Mouse (Mus musculus) Patski (cell line): ENCODE measurements around the gene Gchfr. TPM values are rescaled to one million over a fixed set of nuclear protein-coding genes. Genes with fewer than 3 reads are reported as not detected.

Experiments
- ATAC-seq: fragments of 100-300 bp; one replicate; pipeline ENCODE4 v1.8.0; 2021
- CTCF ChIA-PET: fragments of 350-600 bp; sonication (Branson Sonifier 250); formaldehyde crosslinking; loops from one replicate; lab custom pipeline; 2022; ENCODE audit warnings: inconsistent platforms; lab: Charles Lee
- POLR2A ChIA-PET: fragments of 350-600 bp; sonication (Branson Sonifier 250); formaldehyde crosslinking; loops from one replicate; lab custom pipeline; 2022; ENCODE audit warnings: antibody characterized with exemption, inconsistent platforms; lab: Charles Lee
- DNase-seq: peaks from one replicate; pipeline ENCODE4 v3.0.0-alpha.2; 2011; ENCODE audit warnings: low read depth, low spot score
- H3K27me3 ChIP-seq: fragments of 371-371 bp; one replicate; pipeline ENCODE4 v1.5.1; 2021
- CTCF ChIP-seq: fragments of 100-300 bp; IDR thresholded peaks from one replicate; pipeline ENCODE4 v1.5.1; 2021
- in situ Hi-C: fragments of 300-500 bp; cut with MboI; formaldehyde crosslinking; loops from 3 replicates; pipeline ENCODE4 v1.11.1; 2018; ENCODE audit warnings: low pct_unique_long_range_greater_than_20kb, mixed read lengths
- polyA plus RNA-seq: library from polyadenylated mRNA; unstranded; gene quantifications from one replicate; pipeline ENCODE4 v1.2.3, GENCODE M21; 2021

Gchfr gene
- polyA plus RNA-seq, 1 experiment from 2014 or later: 27.5 TPM

GRCm38 (mm10) chr2:119172446-119172845 lies 4.9 kb downstream of the Gchfr start:
- ATAC-seq: no peak
- DNase-seq: no peak
- ChIA-PET CTCF (interaction anchor here (0.9 to 2.0 kb wide), 3 partner anchors 9 to 17 kb away, joined by 3 to 7 read pairs (median 3); no protein-coding TSS in a partner anchor), POLR2A (interaction anchor here (0.9 kb wide), 1 partner anchor 15 kb away, joined by 3 read pairs; the partner anchor contains the start of gene Rmdn3)
- no peak for TF ChIP-seq CTCF
- H3K27me3 ChIP-seq: no peaks in the 10 kb centered on the region
- in situ Hi-C loops: no loop called here

- DNase-seq (no peak), ATAC-seq (no peak)
- no peaks in the 10 kb centered on the region for H3K27me3 ChIP-seq
- in situ Hi-C loops: no loop called here
- no peak for TF ChIP-seq CTCF
- ChIA-PET POLR2A (interaction anchor here (0.9 kb wide), 1 partner anchor 16 kb away, joined by 3 read pairs; the partner anchor contains the start of gene Rmdn3), CTCF (interaction anchor here (0.9 to 7.0 kb wide), 4 partner anchors 8 to 16 kb away, joined by 3 to 41 read pairs (median 5); no protein-coding TSS in a partner anchor)
Observed at GRCm38 (mm10) chr2:119172862-119173576, 5.4 kb downstream of the Gchfr start.

GRCm38 (mm10) chr2:119173991-119174651 lies 6.5 kb downstream of the Gchfr start, which contains the start of gene Gm14137:
Gene Gm14137, plus strand, starts transcription at chr2:119174509.
- ChIA-PET CTCF (interaction anchor here (0.9 to 7.0 kb wide), 4 partner anchors 8 to 22 kb away, joined by 3 to 41 read pairs (median 4); no protein-coding TSS in a partner anchor), POLR2A (interaction anchor here (1.4 kb wide), 1 partner anchor 10 kb away, joined by 3 read pairs; no protein-coding TSS in a partner anchor)
- DNase-seq (peak; percentile 86), ATAC-seq (peak; percentile 78)
- in situ Hi-C loops: no loop called here
- H3K27me3 ChIP-seq: no peaks in the 10 kb centered on the region
- TF ChIP-seq CTCF: no peak

GRCm38 (mm10) chr2:119174866-119175265 lies 7.3 kb downstream of the Gchfr start:
- CTCF ChIA-PET: interaction anchor here (0.9 to 7.0 kb wide), 4 partner anchors 9 to 21 kb away, joined by 3 to 41 read pairs (median 4); no protein-coding TSS in a partner anchor
- in situ Hi-C loops: no loop called here

GRCm38 (mm10) chr2:119175614-119176013 lies 8.0 kb downstream of the Gchfr start:
- in situ Hi-C loops: no loop called here
- POLR2A ChIA-PET: no interaction called here
- TF ChIP-seq CTCF: no peak
- CTCF ChIA-PET: interaction anchor here (7.0 kb wide), 1 partner anchor 13 kb away, joined by 41 read pairs; no protein-coding TSS in a partner anchor
- DNase-seq: no peak
- no peaks in the 10 kb centered on the region for H3K27me3 ChIP-seq
- ATAC-seq: no peak

More at GRCm38 (mm10) chr2:119174866-119175265, 7.3 kb downstream of the Gchfr start:
- DNase-seq (no peak), ATAC-seq (peak; percentile 16)
- POLR2A ChIA-PET: interaction anchor here (1.4 kb wide), 1 partner anchor 11 kb away, joined by 3 read pairs; no protein-coding TSS in a partner anchor
- TF ChIP-seq CTCF: no peak
- no peaks in the 10 kb centered on the region for H3K27me3 ChIP-seq

- CTCF ChIA-PET: interaction anchor here (1.2 to 7.0 kb wide), 4 partner anchors 10 to 28 kb away, joined by 3 to 41 read pairs (median 3); no protein-coding TSS in a partner anchor
- no peak for DNase-seq
Observed at GRCm38 (mm10) chr2:119176761-119177160, 9.2 kb downstream of the Gchfr start.

GRCm38 (mm10) chr2:119177384-119177939 lies 9.9 kb downstream of the Gchfr start:
- ChIA-PET POLR2A (interaction anchor here (0.8 to 1.1 kb wide), 2 partner anchors 7 to 20 kb away, joined by 3 read pairs; no protein-coding TSS in a partner anchor), CTCF (interaction anchor here (1.2 to 7.0 kb wide), 4 partner anchors 11 to 27 kb away, joined by 3 to 41 read pairs (median 3); no protein-coding TSS in a partner anchor)
- no peaks in the 10 kb centered on the region for H3K27me3 ChIP-seq
- in situ Hi-C loops: no loop called here
- ATAC-seq (no peak), DNase-seq (no peak)
- TF ChIP-seq CTCF: no peak

More at GRCm38 (mm10) chr2:119176761-119177160, 9.2 kb downstream of the Gchfr start:
- POLR2A ChIA-PET: interaction anchor here (0.6 to 1.1 kb wide), 3 partner anchors 8 to 20 kb away, joined by 3 read pairs; no protein-coding TSS in a partner anchor
- in situ Hi-C loops: no loop called here
- ATAC-seq: no peak
- no peaks in the 10 kb centered on the region for H3K27me3 ChIP-seq
- TF ChIP-seq CTCF: no peak

GRCm38 (mm10) chr2:119182914-119183313 lies 15.3 kb downstream of the Gchfr start:
- CTCF ChIA-PET: no interaction called here

GRCm38 (mm10) chr2:119189029-119189710 lies 21.6 kb downstream of the Gchfr start:
- in situ Hi-C loops: loop anchor here (5.0 kb wide), 2 partner anchors 37 to 87 kb away; no protein-coding TSS in a partner anchor
- POLR2A ChIA-PET: interaction anchor here (0.6 kb wide), 1 partner anchor 521 kb away, joined by 4 read pairs; no protein-coding TSS in a partner anchor
- DNase-seq (no peak), ATAC-seq (peak; percentile 21)
- TF ChIP-seq CTCF: peak; percentile 85
- CTCF ChIA-PET: interaction anchor here (0.8 to 3.5 kb wide), 29 partner anchors 12 to 211 kb away, joined by 3 to 41 read pairs (median 5); partner anchors contain the start of gene Gm14137
- H3K27me3 ChIP-seq: no peaks in the 10 kb centered on the region

More at GRCm38 (mm10) chr2:119182914-119183313, 15.3 kb downstream of the Gchfr start:
- POLR2A ChIA-PET: interaction anchor here (0.6 kb wide), 1 partner anchor 73 kb away, joined by 5 read pairs; no protein-coding TSS in a partner anchor
- ATAC-seq (no peak), DNase-seq (no peak)
- TF ChIP-seq CTCF: no peak
- in situ Hi-C loops: no loop called here
- no peaks in the 10 kb centered on the region for H3K27me3 ChIP-seq
